8 mouse cellular contexts compared by ENCODE assay signal in the genomic region with DNA sequence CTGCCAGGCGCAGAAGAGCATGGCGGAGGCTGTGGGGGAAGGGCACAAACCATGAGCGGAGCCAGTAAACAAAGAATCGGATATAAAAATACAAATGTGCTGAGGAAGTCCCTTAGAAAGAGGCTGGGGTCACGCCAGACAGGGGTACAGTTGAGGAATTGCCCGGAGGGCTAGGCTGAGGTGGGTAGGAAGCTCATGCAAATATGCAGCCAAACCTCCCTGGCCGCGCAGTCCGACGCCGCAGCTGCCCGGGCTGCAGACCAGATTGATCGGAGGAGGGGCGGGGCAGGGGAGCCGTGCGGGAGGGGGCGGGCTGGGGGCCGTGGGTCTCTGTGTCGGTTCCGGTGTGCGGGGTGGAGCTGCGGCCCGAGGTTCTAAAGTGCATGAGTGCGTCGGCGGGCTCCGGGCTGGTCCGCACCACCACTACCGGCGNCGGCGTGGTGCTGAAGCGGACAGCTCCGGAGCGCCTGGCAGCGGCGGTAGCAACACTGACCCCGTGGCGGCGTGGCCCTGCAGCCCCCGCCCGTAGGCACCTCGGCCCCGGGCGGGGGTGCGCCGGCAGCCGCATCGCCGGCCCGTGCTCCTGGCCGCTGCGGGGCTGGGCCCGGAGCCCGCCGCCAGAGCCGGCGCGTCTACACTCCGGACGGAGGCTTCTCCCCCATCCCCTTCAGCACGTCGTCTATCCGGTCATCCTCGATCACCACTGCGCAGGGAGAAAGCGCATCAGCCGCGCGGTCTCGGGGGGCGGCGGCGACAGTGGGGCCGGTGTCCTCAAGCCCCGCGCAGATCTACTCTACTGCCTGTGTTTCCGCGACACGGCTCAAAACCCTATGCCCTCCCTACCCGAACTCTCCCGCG. TPM values are rescaled to one million over a fixed set of nuclear protein-coding genes. Genes with fewer than 3 reads are reported as not detected.
DNase-seq lines count a peak whose midpoint lies in the region; ATAC-seq and TF ChIP-seq lines count a peak whose summit lies in the region.

No protein-coding gene starts in this region.

- no peak for TF ChIP-seq CTCF in layer of hippocampus, adult 2 months (conservative IDR thresholded peaks at IDR 0.05)

- no peaks in the 10 kb centered on the region for H3K36me3 ChIP-seq in limb, embryonic 14.5 days (ENCODE audit: control insufficient read depth, insufficient read depth, low read length)

- 3% methylated on average over 44 of the region's 83 CpGs for WGBS in limb, embryonic 14.5 days

- peak overlapping the region; percentile 76 for H3K4me3 ChIP-seq in layer of hippocampus, adult 2 months
- H3K4me3 ChIP-seq in limb, embryonic 14.5 days (replicated peaks; ENCODE audit: low read length): peak overlapping the region; percentile 69

- no peak for TF ChIP-seq POLR2A in limb, embryonic 14.5 days (IDR thresholded peaks at IDR 0.05; ENCODE audit: borderline replicate concordance, extremely low read depth, insufficient read depth, insufficient read length)

- H3K4me2 ChIP-seq in limb, embryonic 14.5 days (replicated peaks; ENCODE audit: low read depth, low read length, severe bottlenecking): peak overlapping the region; percentile 98

- ATAC-seq in limb, embryonic 14.5 days (ENCODE audit: low FRiP score, low read depth): peak; percentile 36; the same call in 1 of the 2 replicates

- H3K27ac ChIP-seq in layer of hippocampus, adult 2 months: no peak overlapping the region
- no peak overlapping the region for H3K27ac ChIP-seq in limb, embryonic 14.5 days (replicated peaks; ENCODE audit: low read depth, low read length)

- H3K4me1 ChIP-seq in limb, embryonic 14.5 days (ENCODE audit: control insufficient read depth, insufficient read depth, low read length): peaks cover 23% of the 10 kb centered on the region

- DNase-seq in layer of hippocampus, adult 2 months (ENCODE audit: low spot score in 2 of 2): no peak
- DNase-seq in layer of hippocampus, adult 9-11 months: no peak
- DNase-seq in Muller cell, postnatal 12 days (ENCODE audit: inconsistent ontology term): peak; percentile 52
- DNase-seq in embryo, embryonic 11.5 days (ENCODE audit: low read depth, low spot score): peak; percentile 29
- DNase-seq in heart, postnatal 4 days: peak; percentile 48
- peak; percentile 11 for DNase-seq in limb, embryonic 14.5 days (ENCODE audit: low spot score)
- peak; percentile 30 for DNase-seq in naive thymus-derived CD4-positive, alpha-beta T cell, adult 2 months (ENCODE audit: low read depth)
- DNase-seq in spleen, postnatal 36 days (ENCODE audit: low spot score in 2 of 2): no peak

- H3K9me3 ChIP-seq in limb, embryonic 14.5 days (ENCODE audit: control insufficient read depth, low read length): no peaks in the 10 kb centered on the region

- no peak overlapping the region for H3K9ac ChIP-seq in limb, embryonic 14.5 days (ENCODE audit: low read depth, low read length, severe bottlenecking)

- peaks cover 23% of the 10 kb centered on the region for H3K27me3 ChIP-seq in limb, embryonic 14.5 days (ENCODE audit: control insufficient read depth, insufficient read depth, low read length)

RNA-seq across cellular contexts. Expression of a gene that starts 1.3 kb away (rescaled TPM):
- 10 to 100 TPM; 69.1 to 84.4 TPM for total RNA-seq in layer of hippocampus, adult 2 months (2021)
- total RNA-seq in heart, postnatal 4 days (2021): 1 to 10 TPM; 2.0 TPM
- polyA plus RNA-seq in limb, embryonic 14.5 days (2012; rRNA removed): 4.3 and 5.9 TPM in 2 replicates
- 1.0 and 1.1 TPM in 2 replicates for polyA plus RNA-seq in limb, embryonic 14.5 days (2014; fragmentation: Nextera tagmentation; extraction: Ambion mirVana)

RNA-seq across cellular contexts. Expression of a gene that starts 8.2 kb away (rescaled TPM):
- total RNA-seq in layer of hippocampus, adult 2 months (2021): 10 to 100 TPM in 1 of 2 experiments, 1 to 10 TPM in 1; 9.7 to 15.4 TPM
- total RNA-seq in heart, postnatal 4 days (2021): 10 to 100 TPM; 13.6 to 14.6 TPM
- polyA plus RNA-seq in limb, embryonic 14.5 days (2012; rRNA removed): 27.4 and 43.5 TPM in 2 replicates
- 43.0 and 43.6 TPM in 2 replicates for polyA plus RNA-seq in limb, embryonic 14.5 days (2014; fragmentation: Nextera tagmentation; extraction: Ambion mirVana)

RNA-seq across cellular contexts. Expression of a gene that starts 8.4 kb away (rescaled TPM):
- not detected for total RNA-seq in layer of hippocampus, adult 2 months (2021)
- not detected for total RNA-seq in heart, postnatal 4 days (2021)
- polyA plus RNA-seq in limb, embryonic 14.5 days (2012; rRNA removed): not detected in 2 replicates
- not detected in 2 replicates for polyA plus RNA-seq in limb, embryonic 14.5 days (2014; fragmentation: Nextera tagmentation; extraction: Ambion mirVana)

RNA-seq across cellular contexts. Expression of a gene that starts 8.4 kb away (rescaled TPM):
- 1 to 10 TPM; 2.4 to 3.2 TPM for total RNA-seq in layer of hippocampus, adult 2 months (2021)
- 1 to 10 TPM; 5.2 to 5.4 TPM for total RNA-seq in heart, postnatal 4 days (2021)
- polyA plus RNA-seq in limb, embryonic 14.5 days (2012; rRNA removed): 28.0 and 33.0 TPM in 2 replicates
- polyA plus RNA-seq in limb, embryonic 14.5 days (2014; fragmentation: Nextera tagmentation; extraction: Ambion mirVana): 38.8 and 44.1 TPM in 2 replicates

RNA-seq across cellular contexts. Expression of a gene that starts 9.9 kb away (rescaled TPM):
- 10 to 100 TPM; 34.4 to 36.1 TPM for total RNA-seq in layer of hippocampus, adult 2 months (2021)
- total RNA-seq in heart, postnatal 4 days (2021): 1 to 10 TPM in 1 of 2 experiments, under 1 TPM in 1; 0.93 to 1.4 TPM
- 14.1 and 15.8 TPM in 2 replicates for polyA plus RNA-seq in limb, embryonic 14.5 days (2012; rRNA removed)
- 3.9 and 4.1 TPM in 2 replicates for polyA plus RNA-seq in limb, embryonic 14.5 days (2014; fragmentation: Nextera tagmentation; extraction: Ambion mirVana)

Comparison
In these comparisons a context has a peak if more than half of its experiments do, and no peak if none do; other contexts are left out.
1. DNase-seq: peak in Muller cell, postnatal 12 days (single experiment), embryo, embryonic 11.5 days (single experiment), heart, postnatal 4 days (single experiment), limb, embryonic 14.5 days (single experiment) and naive thymus-derived CD4-positive, alpha-beta T cell, adult 2 months (single experiment); none in layer of hippocampus, adult 2 months (0 of 2), layer of hippocampus, adult 9-11 months (single experiment) and spleen, postnatal 36 days (0 of 2).
2. RNA of a gene that starts 1.3 kb away (total RNA-seq): 69.1 to 84.4 TPM in layer of hippocampus, adult 2 months; 2.0 TPM in heart, postnatal 4 days; every median in the first group is over 10 times any median in the second.